28 mouse cellular contexts compared by ENCODE assay signal in genomic region chr9:79880031-79880430, GRCm38 (mm10).
DNase-seq lines count a peak whose midpoint lies in the region; ATAC-seq lines count a peak whose summit lies in the region.
"Had no signal": no experiment of that assay in that cellular context is flagged by ENCODE, and none has a peak within 500 bp of the region (broad histone marks: within the 10 kb centered on the region; RNA-seq: fewer than 3 reads in every experiment).

No protein-coding gene starts in this region.

- H3K4me2 ChIP-seq in midbrain, embryonic 13.5 days (replicated peaks) = no peak overlapping the region
- H3K4me2 ChIP-seq: embryonic facial prominence, embryonic 12.5 days; embryonic facial prominence, embryonic 15.5 days; hindbrain, embryonic 13.5 days; intestine, embryonic 15.5 days had no signal

- 88% methylated on average over 7 of the region's 7 CpGs for WGBS in midbrain, embryonic 13.5 days

- H3K9me3 ChIP-seq in midbrain, embryonic 13.5 days = no peaks in the 10 kb centered on the region
- H3K9me3 ChIP-seq: embryonic facial prominence, embryonic 12.5 days; embryonic facial prominence, embryonic 15.5 days; G1E; heart, embryonic 10.5 days; hindbrain, embryonic 10.5 days; hindbrain, embryonic 13.5 days; intestine, embryonic 15.5 days had no signal

- no peak overlapping the region for H3K9ac ChIP-seq in midbrain, embryonic 13.5 days (replicated peaks)
- H3K9ac ChIP-seq: embryonic facial prominence, embryonic 12.5 days; embryonic facial prominence, embryonic 15.5 days; forebrain, postnatal 0 days; hindbrain, embryonic 13.5 days; intestine, embryonic 15.5 days had no signal

- DNase-seq in adrenal gland, adult (ENCODE audit: inconsistent age in 2 of 2, low spot score in 1 of 2) = peak; percentile 88 to 92
- DNase-seq in adrenal gland, postnatal 4 days (ENCODE audit: low spot score in 2 of 2) = no peak
- DNase-seq in 3T3-L1 (ENCODE audit: low read depth, low spot score) = peak; percentile 7
- peak; percentile 84 for DNase-seq in adrenal gland, adult 8-10 months
- peak; percentile 61 for DNase-seq in adrenal gland, postnatal 25 days
- no peak for DNase-seq in kidney, adult 18-20 months
- DNase-seq in c-Kit-positive CD71-positive TER-119-positive erythroid progenitor cells, embryonic 14.5 days (ENCODE audit: low spot score) = no peak
- DNase-seq: B cell, adult 2 months; cerebellum, adult 11 months; cerebellum, adult 2 months; cerebellum, adult 9-11 months; cerebellum, postnatal 25 days; forebrain, postnatal 0 days; gastrocnemius, adult 2 months; gastrocnemius, postnatal 14 days; heart, postnatal 36 days; kidney, adult 2 months had no signal

- H3K4me1 ChIP-seq in midbrain, embryonic 13.5 days (replicated peaks) = peaks cover 11% of the 10 kb centered on the region
- H3K4me1 ChIP-seq: embryonic facial prominence, embryonic 12.5 days had no signal

- no peak overlapping the region for H3K4me3 ChIP-seq in midbrain, embryonic 13.5 days (replicated peaks)
- H3K4me3 ChIP-seq: embryonic facial prominence, embryonic 12.5 days; embryonic facial prominence, embryonic 15.5 days; gastrocnemius, adult 2 months; heart, embryonic 10.5 days; hindbrain, embryonic 10.5 days; hindbrain, embryonic 13.5 days; intestine, embryonic 15.5 days had no signal

- no peak for ATAC-seq in midbrain, embryonic 13.5 days
- ATAC-seq: forebrain, embryonic 14.5 days; forebrain, postnatal 0 days; hindbrain, embryonic 16.5 days; intestine, embryonic 15.5 days had no signal

- H3K36me3 ChIP-seq in midbrain, embryonic 13.5 days = no peaks in the 10 kb centered on the region
- H3K36me3 ChIP-seq: embryonic facial prominence, embryonic 12.5 days; embryonic facial prominence, embryonic 15.5 days; G1E; heart, embryonic 10.5 days; hindbrain, embryonic 10.5 days; hindbrain, embryonic 13.5 days; intestine, embryonic 15.5 days had no signal

- no peak overlapping the region for H3K27ac ChIP-seq in midbrain, embryonic 13.5 days
- H3K27ac ChIP-seq: embryonic facial prominence, embryonic 12.5 days; embryonic facial prominence, embryonic 15.5 days; gastrocnemius, adult 2 months; heart, embryonic 10.5 days; hindbrain, embryonic 10.5 days; hindbrain, embryonic 13.5 days; intestine, embryonic 15.5 days had no signal

- H3K27me3 ChIP-seq in midbrain, embryonic 13.5 days = no peaks in the 10 kb centered on the region
- H3K27me3 ChIP-seq: CH12.LX; embryonic facial prominence, embryonic 12.5 days; embryonic facial prominence, embryonic 15.5 days; hindbrain, embryonic 13.5 days; intestine, embryonic 15.5 days had no signal

Comparison
In these comparisons a context has a peak if more than half of its experiments do, and no peak if none do; other contexts are left out.
1. DNase-seq: peak in adrenal gland, adult (2 of 2), 3T3-L1 (single experiment), adrenal gland, adult 8-10 months (single experiment) and adrenal gland, postnatal 25 days (single experiment); none in adrenal gland, postnatal 4 days (0 of 2), kidney, adult 18-20 months (single experiment) and c-Kit-positive CD71-positive TER-119-positive erythroid progenitor cells, embryonic 14.5 days (single experiment).